Mouse (Mus musculus) kidney, postnatal 0 days (tissue): Measurements from ENCODE around the gene Scamp5. TPM values are rescaled to one million over a fixed set of nuclear protein-coding genes. Genes with fewer than 3 reads are reported as not detected.

Experiments
- ATAC-seq: fragments of 200-750 bp; cut with Nextera tagmentation; replicated peaks from 2 replicates; pipeline ENCODE4 v1.8.0; 2017; ENCODE audit warnings: low read depth, moderate number of reproducible peaks, moderate TSS enrichment, moderate library complexity; ENCODE audit not compliant: low FRiP score
- DNase-seq: peaks from one replicate; pipeline ENCODE4 v3.0.0-alpha.2; 2016; ENCODE audit warnings: low spot score
- H3K27ac ChIP-seq: fragments of 300-500 bp; sonication (generic); 2 replicates; pipeline ENCODE4 v1.5.1; 2014; ENCODE audit warnings: mild to moderate bottlenecking
- H3K27me3 ChIP-seq: fragments of 300-500 bp; sonication (generic); 2 replicates; pipeline ENCODE4 v1.6.1; 2014; ENCODE audit warnings: low read length, mixed read lengths; ENCODE audit not compliant: insufficient read depth
- H3K36me3 ChIP-seq: fragments of 300-500 bp; sonication (generic); 2 replicates; pipeline ENCODE4 v1.6.1; 2014; ENCODE audit warnings: low read length, mixed read lengths; ENCODE audit not compliant: insufficient read depth
- H3K4me1 ChIP-seq: fragments of 300-500 bp; sonication (generic); replicated peaks from 2 replicates; pipeline ENCODE4 v1.6.1; 2014; ENCODE audit warnings: antibody characterized with exemption, low read length, mixed read lengths; ENCODE audit not compliant: insufficient read depth
- H3K4me2 ChIP-seq: fragments of 300-500 bp; sonication (generic); 2 replicates; pipeline ENCODE4 v1.6.1; 2014; ENCODE audit warnings: mild to moderate bottlenecking, low read length, moderate library complexity, mixed read lengths
- H3K4me3 ChIP-seq: fragments of 300-500 bp; sonication (generic); replicated peaks from 2 replicates; pipeline ENCODE4 v1.5.1; 2014; ENCODE audit warnings: low read depth, low read length
- H3K9ac ChIP-seq: fragments of 300-500 bp; sonication (generic); 2 replicates; pipeline ENCODE4 v1.6.1; 2014; ENCODE audit warnings: low read depth, low read length
- H3K9me3 ChIP-seq: fragments of 300-500 bp; sonication (generic); replicated peaks from 2 replicates; pipeline ENCODE4 v1.6.1; 2016; ENCODE audit warnings: low read length, inconsistent platforms, mixed read lengths
- CTCF ChIP-seq: IDR thresholded peaks from 2 replicates; pipeline ENCODE4 v1.5.1; 2016; ENCODE audit warnings: antibody characterized with exemption, low read depth, mild to moderate bottlenecking, moderate library complexity
- WGBS: fragments of 180-500 bp; shearing (Covaris S2); extraction: QIAGEN DNeasy Blood & Tissue Kit; methylation state at CpG from one replicate; pipeline ENCODE4 v1.1.7; 2014; 5-methylcytosine and 5-hydroxymethylcytosine counted together
- polyA plus RNA-seq: library from polyadenylated mRNA; unstranded; fragments of >200 nt; fragmentation: Nextera tagmentation; extraction: Ambion mirVana; gene quantifications from 2 replicates; pipeline ENCODE4 v1.2.1, GENCODE M21; 2015

The Scamp5 gene
- polyA plus RNA-seq, 1 experiment from 2014 or later: 18.3 TPM

DNA sequence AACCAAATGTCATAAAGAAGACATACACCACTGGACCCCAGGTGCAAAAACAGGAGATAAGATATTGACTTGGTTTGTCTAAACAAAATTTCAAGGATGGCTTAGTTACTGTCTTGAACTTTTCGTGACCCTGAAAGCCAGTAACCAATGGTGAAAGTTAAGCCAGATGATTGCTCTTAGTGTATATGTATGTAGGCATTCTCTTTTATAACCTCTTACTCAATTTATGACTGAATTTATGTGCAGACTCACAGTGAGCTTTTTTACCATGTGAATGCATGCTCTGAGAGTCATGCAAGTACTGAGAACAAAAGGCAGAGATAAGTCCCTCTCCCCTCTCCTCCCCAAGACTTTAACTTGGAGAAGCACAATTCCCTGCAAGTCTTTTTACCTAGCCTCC, 75.0 kb downstream of the Scamp5 start:
- ATAC-seq: no peak
- Histone ChIP-seq H3K9me3 (no peaks in the 10 kb centered on the region), H3K27me3 (no peaks in the 10 kb centered on the region), H3K4me3 (no peak overlapping the region), H3K9ac (no peak overlapping the region), H3K4me2 (no peak overlapping the region), H3K36me3 (no peaks in the 10 kb centered on the region), H3K27ac (no peak overlapping the region), H3K4me1 (no peaks in the 10 kb centered on the region)
- no peak for TF ChIP-seq CTCF
- 70% methylated on average over 1 of the region's 1 CpGs for WGBS
- no peak for DNase-seq

Other genes starting within 250 kb of the Scamp5 start
- 0.04 TPM in 1 of 2 replicates, not detected in the other for gene Trcg1, start 231.5 kb downstream of the Scamp5 start, polyA plus RNA-seq
- 13.1 and 13.6 TPM in 2 replicates for gene 1700017B05Rik, start 205.4 kb downstream of the Scamp5 start, polyA plus RNA-seq
- 29.6 and 34.8 TPM in 2 replicates for gene Ppcdc, start 27.9 kb downstream of the Scamp5 start, polyA plus RNA-seq
- 3.8 and 4.2 TPM in 2 replicates for gene Rpp25, start 36.0 kb upstream of the Scamp5 start, polyA plus RNA-seq
- 1,314 and 1,348 TPM in 2 replicates for gene Cox5a, start 53.2 kb upstream of the Scamp5 start, polyA plus RNA-seq
- gene Fam219b, start 69.5 kb upstream of the Scamp5 start, polyA plus RNA-seq: 13.6 and 15.1 TPM in 2 replicates
- 34.5 and 35.9 TPM in 2 replicates for gene Mpi, start 84.7 kb upstream of the Scamp5 start, polyA plus RNA-seq
- 100 and 104 TPM in 2 replicates for gene Scamp2, start 92.9 kb upstream of the Scamp5 start, polyA plus RNA-seq
- gene Ulk3, start 121.4 kb upstream of the Scamp5 start, polyA plus RNA-seq: 8.0 and 8.4 TPM in 2 replicates
- 0.04 TPM in 1 of 2 replicates, not detected in the other for gene Cplx3, start 138.2 kb upstream of the Scamp5 start, polyA plus RNA-seq
- not detected in 2 replicates for gene Lman1l, start 152.7 kb upstream of the Scamp5 start, polyA plus RNA-seq
- 23.9 and 25.2 TPM in 2 replicates for gene Csk, start 185.6 kb upstream of the Scamp5 start, polyA plus RNA-seq
- not detected in 2 replicates for gene Cyp1a2, start 215.6 kb upstream of the Scamp5 start, polyA plus RNA-seq
- 0.29 and 0.34 TPM in 2 replicates for gene Cyp1a1, start 219.9 kb upstream of the Scamp5 start, polyA plus RNA-seq
- 23.1 and 26.4 TPM in 2 replicates for gene Edc3, start 240.5 kb upstream of the Scamp5 start, polyA plus RNA-seq